Mouse (Mus musculus): ENCODE measurements around the gene Ptgr1. TPM values are rescaled to one million over a fixed set of nuclear protein-coding genes. Genes with fewer than 3 reads are reported as not detected.

The Ptgr1 gene
- polyA plus RNA-seq, 1 experiment from 2014 or later: 3.2 TPM

- WGBS: 81% methylated on average over 4 of the region's 4 CpGs
- Histone ChIP-seq H3K27me3 (replicated peaks) (no peaks in the 10 kb centered on the region), H3K4me2 (peak overlapping the region; percentile 77), H3K4me3 (peak overlapping the region; percentile 81), H3K27ac (peak overlapping the region; percentile 83), H3K9ac (peak overlapping the region; percentile 65), H3K36me3 (replicated peaks) (no peaks in the 10 kb centered on the region), H3K4me1 (peaks cover 19% of the 10 kb centered on the region), H3K9me3 (no peaks in the 10 kb centered on the region)
- ATAC-seq (replicated peaks): peak; percentile 25
Observed at GRCm38 (mm10) chr4:58942942-58943341, 44.0 kb downstream of the Ptgr1 start.

GRCm38 (mm10) chr4:58941638-58942037 is 45.3 kb downstream of the Ptgr1 start:
- no peak overlapping the region for H3K4me2 ChIP-seq
- H3K9ac ChIP-seq: no peak overlapping the region
- H3K4me3 ChIP-seq: no peak overlapping the region
- H3K27me3 ChIP-seq (replicated peaks): no peaks in the 10 kb centered on the region
- H3K36me3 ChIP-seq (replicated peaks): no peaks in the 10 kb centered on the region
- ATAC-seq (replicated peaks): no peak
- peaks cover 19% of the 10 kb centered on the region for H3K4me1 ChIP-seq
- H3K27ac ChIP-seq: no peak overlapping the region
- H3K9me3 ChIP-seq: no peaks in the 10 kb centered on the region

GRCm38 (mm10) chr4:58935846-58936245 is 51.1 kb downstream of the Ptgr1 start:
- Histone ChIP-seq H3K9ac (no peak overlapping the region), H3K4me1 (0 out of 2 replicates have a peak, but pooled peaks cover 7% of the 10 kb centered on the region), H3K9me3 (no peaks in the 10 kb centered on the region), H3K4me3 (no peak overlapping the region), H3K27ac (no peak overlapping the region), H3K27me3 (replicated peaks) (no peaks in the 10 kb centered on the region), H3K4me2 (no peak overlapping the region), H3K36me3 (replicated peaks) (no peaks in the 10 kb centered on the region)
- 43% methylated on average over 3 of the region's 3 CpGs for WGBS
- ATAC-seq (replicated peaks): no peak

- Histone ChIP-seq H3K27ac (no peak overlapping the region), H3K4me3 (no peak overlapping the region), H3K9me3 (no peaks in the 10 kb centered on the region), H3K4me2 (no peak overlapping the region), H3K36me3 (replicated peaks) (no peaks in the 10 kb centered on the region), H3K9ac (no peak overlapping the region), H3K4me1 (0 out of 2 replicates have a peak, but pooled peaks cover 7% of the 10 kb centered on the region), H3K27me3 (replicated peaks) (no peaks in the 10 kb centered on the region)
- ATAC-seq (replicated peaks): peak; percentile 84
- 43% methylated on average over 15 of the region's 15 CpGs for WGBS
Observed at GRCm38 (mm10) chr4:58934746-58935476, 52.0 kb downstream of the Ptgr1 start.

- Histone ChIP-seq H3K4me1 (0 out of 2 replicates have a peak, but pooled peaks cover 7% of the 10 kb centered on the region), H3K9ac (no peak overlapping the region), H3K27ac (no peak overlapping the region), H3K36me3 (replicated peaks) (no peaks in the 10 kb centered on the region), H3K9me3 (no peaks in the 10 kb centered on the region), H3K27me3 (replicated peaks) (no peaks in the 10 kb centered on the region), H3K4me2 (no peak overlapping the region), H3K4me3 (no peak overlapping the region)
- no peak for ATAC-seq (replicated peaks)
- 84% methylated on average over 4 of the region's 4 CpGs for WGBS
Observed at GRCm38 (mm10) chr4:58934308-58934707, 52.6 kb downstream of the Ptgr1 start.

- H3K9ac ChIP-seq: no peak overlapping the region
- no peaks in the 10 kb centered on the region for H3K27me3 ChIP-seq (replicated peaks)
- ATAC-seq (replicated peaks): no peak
- no peak overlapping the region for H3K4me2 ChIP-seq
- H3K4me3 ChIP-seq: no peak overlapping the region
- no peaks in the 10 kb centered on the region for H3K9me3 ChIP-seq
- no peaks in the 10 kb centered on the region for H3K36me3 ChIP-seq (replicated peaks)
- 87% methylated on average over 6 of the region's 6 CpGs for WGBS
- no peak overlapping the region for H3K27ac ChIP-seq
- H3K4me1 ChIP-seq: 0 out of 2 replicates have a peak, but pooled peaks cover 7% of the 10 kb centered on the region
Observed at GRCm38 (mm10) chr4:58932541-58932940, 54.4 kb downstream of the Ptgr1 start.

GRCm38 (mm10) chr4:58927661-58928060 is 59.3 kb downstream of the Ptgr1 start:
- no peak overlapping the region for H3K27ac ChIP-seq
- 64% methylated on average over 3 of the region's 3 CpGs for WGBS
- H3K27me3 ChIP-seq (replicated peaks): no peaks in the 10 kb centered on the region
- no peaks in the 10 kb centered on the region for H3K4me1 ChIP-seq
- H3K4me2 ChIP-seq: no peak overlapping the region
- 0 out of 2 replicates have a peak, but pooled peaks cover 6% of the 10 kb centered on the region for H3K9me3 ChIP-seq
- H3K9ac ChIP-seq: no peak overlapping the region
- no peak overlapping the region for H3K4me3 ChIP-seq
- no peaks in the 10 kb centered on the region for H3K36me3 ChIP-seq (replicated peaks)
- ATAC-seq (replicated peaks): no peak

- 31% methylated on average over 2 of the region's 2 CpGs for WGBS
- no peak overlapping the region for H3K27ac ChIP-seq
Observed at GRCm38 (mm10) chr4:58926120-58926519, 60.8 kb downstream of the Ptgr1 start.

GRCm38 (mm10) chr4:58925664-58926063 is 61.3 kb downstream of the Ptgr1 start:
- WGBS: 47% methylated on average over 5 of the region's 5 CpGs
- Histone ChIP-seq H3K4me1 (no peaks in the 10 kb centered on the region), H3K4me3 (no peak overlapping the region), H3K9me3 (0 out of 2 replicates have a peak, but pooled peaks cover 6% of the 10 kb centered on the region), H3K27me3 (replicated peaks) (no peaks in the 10 kb centered on the region), H3K4me2 (no peak overlapping the region), H3K27ac (no peak overlapping the region), H3K9ac (no peak overlapping the region), H3K36me3 (replicated peaks) (no peaks in the 10 kb centered on the region)
- ATAC-seq (replicated peaks): no peak

More at GRCm38 (mm10) chr4:58926120-58926519, 60.8 kb downstream of the Ptgr1 start:
- Histone ChIP-seq H3K27me3 (replicated peaks) (no peaks in the 10 kb centered on the region), H3K4me2 (no peak overlapping the region), H3K9ac (no peak overlapping the region), H3K36me3 (replicated peaks) (no peaks in the 10 kb centered on the region), H3K9me3 (0 out of 2 replicates have a peak, but pooled peaks cover 6% of the 10 kb centered on the region), H3K4me1 (no peaks in the 10 kb centered on the region), H3K4me3 (no peak overlapping the region)
- ATAC-seq (replicated peaks): no peak

GRCm38 (mm10) chr4:58923933-58924332 is 63.0 kb downstream of the Ptgr1 start:
- 0 out of 2 replicates have a peak, but pooled peaks cover 6% of the 10 kb centered on the region for H3K9me3 ChIP-seq
- no peak for ATAC-seq (replicated peaks)
- H3K27me3 ChIP-seq (replicated peaks): no peaks in the 10 kb centered on the region
- H3K4me1 ChIP-seq: no peaks in the 10 kb centered on the region
- 91% methylated on average over 2 of the region's 2 CpGs for WGBS
- no peaks in the 10 kb centered on the region for H3K36me3 ChIP-seq (replicated peaks)
- H3K9ac ChIP-seq: no peak overlapping the region
- no peak overlapping the region for H3K4me3 ChIP-seq
- no peak overlapping the region for H3K4me2 ChIP-seq
- no peak overlapping the region for H3K27ac ChIP-seq

Other genes with a start within 250 kb of the Ptgr1 start
- gene Olfr267, start 199.4 kb downstream of the Ptgr1 start, polyA plus RNA-seq (2015; fragmentation: Nextera tagmentation; extraction: Ambion mirVana): 0.09 TPM in 1 of 2 replicates, not detected in the other
- 33.3 and 35.2 TPM in 2 replicates for gene Ecpas, start 74.4 kb downstream of the Ptgr1 start, polyA plus RNA-seq (2015; fragmentation: Nextera tagmentation; extraction: Ambion mirVana)
- gene Zkscan16, start 43.5 kb downstream of the Ptgr1 start, polyA plus RNA-seq (2015; fragmentation: Nextera tagmentation; extraction: Ambion mirVana): 1.8 and 2.7 TPM in 2 replicates
- gene Dnajc25, start 7.9 kb upstream of the Ptgr1 start, polyA plus RNA-seq (2015; fragmentation: Nextera tagmentation; extraction: Ambion mirVana): 7.4 and 7.5 TPM in 2 replicates
- 9.1 and 9.4 TPM in 2 replicates for gene Gm20503, start 16.1 kb upstream of the Ptgr1 start, polyA plus RNA-seq (2015; fragmentation: Nextera tagmentation; extraction: Ambion mirVana)
- gene Gng10, start 48.0 kb upstream of the Ptgr1 start, polyA plus RNA-seq (2015; fragmentation: Nextera tagmentation; extraction: Ambion mirVana): 172 and 183 TPM in 2 replicates
- gene AI481877, start 151.9 kb upstream of the Ptgr1 start, polyA plus RNA-seq (2015; fragmentation: Nextera tagmentation; extraction: Ambion mirVana): 0.04 TPM in 2 replicates
- gene Ugcg, start 202.1 kb upstream of the Ptgr1 start, polyA plus RNA-seq (2015; fragmentation: Nextera tagmentation; extraction: Ambion mirVana): 17.3 and 20.0 TPM in 2 replicates